Mouse (Mus musculus): ENCODE data around the gene Cbx1.

GRCm38 (mm10) chr11:96775063-96775462 lies 13.9 kb upstream of the Cbx1 start:
- TF ChIP-seq CTCF (IDR thresholded peaks at IDR 0.05; ENCODE audit: low read depth, low read length) (no peak), POLR2A (IDR thresholded peaks at IDR 0.05; ENCODE audit: extremely low read depth, insufficient read depth, low read length) (no peak)
